Mouse (Mus musculus) stomach, postnatal 0 days (tissue): ENCODE data around the gene Pthlh.

Experiments
- CTCF ChIP-seq: IDR thresholded peaks from 2 replicates; pipeline ENCODE4 v1.5.1; 2016; ENCODE audit warnings: antibody characterized with exemption, low read depth, mild to moderate bottlenecking, moderate library complexity
- EP300 ChIP-seq: optimal IDR thresholded peaks from 2 replicates; pipeline ENCODE3; 2016; ENCODE audit warnings: antibody characterized with exemption

GRCm38 (mm10) chr6:147268143-147268790, 4.3 kb upstream of the Pthlh start:
- peak; percentile 18 for TF ChIP-seq CTCF
- TF ChIP-seq EP300 = no peak
